Mouse (Mus musculus) cerebellum, adult 9-11 months (tissue): Measurements from ENCODE around the gene Clec1b.

Source experiments
- DNase-seq: peaks from one replicate; pipeline ENCODE4 v3.0.0; 2022

Clec1b gene

GRCm38 (mm10) chr6:129396997-129397396, at the start of gene Clec1b:
Clec1b (plus strand) TSS chr6:129397297.
- no peak for DNase-seq

- no peak for DNase-seq
Observed at GRCm38 (mm10) chr6:129349524-129350352, 47.4 kb upstream of the Clec1b start.

- DNase-seq: no peak
Observed at GRCm38 (mm10) chr6:129351091-129351490, 46.0 kb upstream of the Clec1b start.

DNA sequence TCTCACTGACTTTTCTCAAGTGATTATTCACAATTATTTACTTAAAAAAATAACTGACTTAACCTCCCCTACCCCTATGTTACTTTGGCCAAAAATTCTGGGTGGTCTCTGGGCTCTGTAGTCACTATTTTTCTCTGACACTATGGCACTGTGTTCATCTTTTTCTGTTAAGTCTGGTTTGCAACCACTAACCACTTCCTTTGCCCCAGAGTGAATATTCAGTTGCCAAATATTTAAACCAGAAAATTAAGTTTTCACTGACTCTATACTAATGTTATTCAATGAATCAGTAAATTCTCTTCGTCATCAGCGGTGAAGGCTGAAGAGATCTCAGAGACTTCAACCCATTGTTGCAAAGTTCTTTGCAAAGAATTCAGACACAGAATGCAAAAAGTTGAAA, 41.3 kb upstream of the Clec1b start:
- no peak for DNase-seq

GRCm38 (mm10) chr6:129356430-129356829, 40.7 kb upstream of the Clec1b start:
- DNase-seq: no peak

DNA sequence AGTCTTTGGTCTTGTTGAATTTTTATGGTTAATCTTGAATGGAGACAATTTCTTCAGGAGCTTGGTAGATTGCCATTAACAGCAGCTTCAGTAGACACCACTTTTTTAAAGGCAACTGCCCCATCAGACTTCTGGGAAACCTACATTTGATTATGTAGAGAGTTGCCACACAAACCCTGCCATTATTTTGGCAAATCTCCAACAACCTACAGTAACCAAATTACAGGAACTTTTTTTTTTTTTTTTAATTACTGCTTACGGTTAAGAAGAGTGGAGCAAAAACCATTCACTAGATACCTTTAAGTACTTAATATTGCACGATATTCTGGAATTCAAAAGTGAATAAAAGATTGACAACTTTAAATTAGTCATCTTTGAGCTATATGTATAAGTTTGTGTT, 37.6 kb upstream of the Clec1b start:
- DNase-seq: no peak

GRCm38 (mm10) chr6:129363942-129364341, 33.2 kb upstream of the Clec1b start:
- DNase-seq: no peak

DNA sequence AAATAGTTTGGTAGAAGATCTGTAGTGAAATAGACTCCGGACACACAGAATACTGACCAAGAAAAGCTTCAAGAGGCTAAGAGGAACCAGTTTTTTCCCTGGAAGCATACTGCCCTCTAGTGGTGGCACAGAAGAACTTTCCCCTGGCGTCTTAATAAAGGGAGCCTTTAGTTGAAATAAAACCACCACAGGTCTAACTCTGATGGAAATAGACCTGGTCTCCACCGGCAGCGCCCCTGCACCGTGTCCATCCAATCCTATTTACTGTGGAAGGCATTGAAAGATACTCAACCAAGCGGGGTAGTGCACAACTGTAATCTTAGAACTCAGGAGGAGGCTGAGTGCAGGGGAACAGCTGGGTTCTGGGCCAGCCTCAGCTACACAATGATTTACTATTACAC, 31.1 kb upstream of the Clec1b start:
- DNase-seq: peak; percentile 5

DNA sequence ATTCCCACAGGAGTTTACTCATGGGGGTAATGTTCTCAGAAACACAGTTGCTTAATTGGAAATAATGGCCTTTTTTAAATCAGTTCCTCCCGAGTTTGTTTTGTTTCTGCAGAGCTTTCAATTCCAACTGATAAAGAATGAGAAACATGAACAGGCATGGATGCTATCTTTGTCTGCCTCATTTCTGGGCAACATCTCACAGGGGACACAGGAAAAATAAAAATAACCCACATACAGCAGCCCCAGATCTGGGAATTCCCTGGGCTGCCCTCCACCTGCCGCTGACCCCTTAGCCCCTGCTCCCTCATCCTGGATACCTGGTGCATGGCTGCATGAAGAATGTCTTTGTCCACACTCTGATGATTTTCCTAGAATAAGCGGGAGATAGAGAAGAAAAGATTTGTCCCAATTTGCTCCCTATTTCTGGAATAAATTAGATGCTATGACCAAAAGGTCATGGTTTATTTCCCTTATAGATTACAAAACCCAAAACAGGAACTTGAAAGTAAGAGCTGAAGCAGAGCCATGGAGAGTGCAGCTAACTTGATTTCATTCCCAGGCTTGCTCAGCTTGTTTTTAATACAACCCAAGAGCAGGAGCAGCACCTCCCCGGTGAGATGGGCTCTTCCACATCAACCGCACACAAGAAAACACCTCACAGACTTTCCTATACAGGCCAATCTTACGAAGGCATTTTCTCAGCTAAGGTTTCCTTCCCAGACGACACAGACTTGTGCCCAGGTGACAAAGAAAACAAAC, 27.5 kb upstream of the Clec1b start:
- no peak for DNase-seq

DNA sequence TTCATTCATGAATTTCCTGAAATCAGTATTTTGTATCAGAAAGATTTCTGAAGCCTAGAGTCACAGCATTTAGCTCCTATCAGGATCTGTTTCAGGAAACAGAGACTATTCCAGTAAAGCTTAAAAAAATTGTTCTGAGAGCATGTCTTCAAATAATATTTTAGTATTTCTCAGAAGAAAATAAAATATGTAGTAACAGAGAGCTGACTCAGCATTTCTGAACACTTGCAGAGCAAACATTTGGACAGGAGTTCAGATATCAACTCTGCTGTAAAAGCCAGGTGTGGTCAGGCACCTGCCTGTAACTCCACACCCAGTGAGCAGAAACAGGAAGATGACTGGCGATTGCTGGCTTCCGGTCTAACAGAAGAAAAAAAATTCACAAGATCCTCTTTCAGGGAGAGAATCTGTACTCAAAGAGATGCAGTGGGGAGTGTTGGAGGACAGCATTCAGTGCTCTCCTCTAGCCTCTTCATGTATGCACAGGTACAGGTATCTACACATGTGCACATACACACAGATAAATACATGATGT, 22.1 kb upstream of the Clec1b start:
- no peak for DNase-seq

GRCm38 (mm10) chr6:129380454-129380853, 16.6 kb upstream of the Clec1b start:
- DNase-seq: no peak

- DNase-seq: no peak
Observed at GRCm38 (mm10) chr6:129381736-129382135, 15.4 kb upstream of the Clec1b start.

- no peak for DNase-seq
Observed at GRCm38 (mm10) chr6:129383466-129383865, 13.6 kb upstream of the Clec1b start.

- no peak for DNase-seq
Observed at GRCm38 (mm10) chr6:129385000-129385399, 12.1 kb upstream of the Clec1b start.

GRCm38 (mm10) chr6:129385774-129386173, 11.3 kb upstream of the Clec1b start, which contains the start of gene Clec12b:
Clec12b (minus strand) TSS chr6:129385874.
- no peak for DNase-seq

DNA sequence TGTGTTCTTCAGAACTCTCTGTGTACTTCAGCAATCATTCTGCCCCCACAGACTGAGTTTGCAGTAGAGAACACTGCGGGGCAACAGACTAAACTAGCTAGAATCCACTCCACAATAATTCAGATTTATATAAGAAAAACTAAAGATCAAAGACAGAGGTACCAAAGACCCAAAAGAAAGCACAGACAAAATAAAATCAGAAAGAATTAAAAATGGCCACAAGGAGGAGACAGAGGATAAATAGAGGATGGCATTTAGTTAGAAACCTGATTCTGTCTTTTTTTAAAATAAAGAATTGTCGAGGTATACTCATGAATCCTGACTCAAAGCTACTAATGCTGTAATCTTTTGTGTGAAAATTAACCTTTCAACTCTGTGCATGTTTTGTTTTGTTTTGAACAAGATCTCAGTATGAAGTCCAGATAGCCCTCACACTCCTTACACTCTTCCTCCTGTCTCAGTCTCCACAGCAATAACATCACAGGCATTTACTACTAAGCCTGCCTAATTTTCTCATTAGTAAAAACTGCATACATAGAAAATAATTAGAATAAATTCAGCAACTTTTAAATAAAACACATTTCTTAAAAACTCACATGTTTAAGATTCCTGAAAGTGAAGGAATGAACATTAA, 3.9 kb upstream of the Clec1b start:
- DNase-seq: no peak

DNA sequence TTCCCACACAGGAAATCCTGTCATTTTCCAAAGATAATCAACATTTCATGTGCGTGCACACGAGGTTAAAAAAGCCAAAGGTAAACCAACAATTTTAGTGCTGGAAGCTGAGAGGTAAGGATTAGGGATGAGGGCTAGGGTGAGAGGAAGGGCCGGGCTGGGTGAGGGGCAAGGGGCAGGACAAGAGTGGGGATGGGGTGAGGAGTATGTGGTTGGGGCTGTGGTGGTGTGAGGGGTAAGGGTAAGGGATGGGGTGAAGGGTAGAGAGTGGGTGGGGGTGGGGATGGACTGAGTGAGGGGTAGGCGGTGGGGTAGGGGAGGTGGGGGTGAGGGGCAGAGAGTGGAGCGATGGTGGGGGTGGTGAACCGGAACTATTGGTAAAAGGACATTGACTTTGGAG, 3.4 kb upstream of the Clec1b start:
- no peak for DNase-seq

DNA sequence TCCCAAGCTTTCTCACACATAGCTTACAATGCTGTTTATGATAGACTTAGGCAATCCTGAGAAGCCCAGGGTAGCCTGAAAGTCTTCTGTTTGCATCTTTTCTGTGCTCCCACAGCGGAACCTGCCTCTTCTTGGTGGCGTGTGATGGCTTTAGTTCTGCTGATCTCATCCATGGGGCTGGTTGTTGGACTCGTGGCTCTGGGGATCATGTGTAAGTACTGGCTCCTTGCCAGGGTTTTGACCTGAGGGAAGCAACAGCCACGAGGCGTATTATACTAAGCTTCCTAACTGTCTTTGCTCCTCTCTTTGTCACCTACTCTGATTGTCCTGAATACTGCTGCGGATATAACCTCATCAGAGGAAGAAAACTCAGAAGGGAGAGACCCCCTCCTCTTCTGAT, 2.8 kb downstream of the Clec1b start:
- DNase-seq: no peak

GRCm38 (mm10) chr6:129402404-129402803, 5.3 kb downstream of the Clec1b start:
- DNase-seq: no peak

DNA sequence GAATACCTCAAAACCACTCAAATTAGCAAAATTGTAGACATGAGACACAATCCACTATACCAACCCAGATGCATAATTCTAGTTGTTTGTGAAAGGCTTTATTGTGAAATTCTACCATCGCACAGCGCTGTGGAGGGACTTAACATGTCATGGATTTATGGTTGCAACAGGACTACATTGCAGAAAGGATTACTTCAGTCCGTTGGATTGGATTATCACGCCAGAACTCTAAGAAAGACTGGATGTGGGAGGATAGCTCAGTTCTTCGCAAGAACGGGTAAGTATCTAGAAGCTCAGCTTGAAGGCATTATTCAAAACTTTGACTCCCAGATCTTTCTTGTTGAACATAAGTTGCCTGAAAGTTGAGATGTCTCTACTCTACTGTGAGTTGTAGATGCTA, 6.3 kb downstream of the Clec1b start:
- DNase-seq: no peak

- no peak for DNase-seq
Observed at GRCm38 (mm10) chr6:129405999-129406398, 8.9 kb downstream of the Clec1b start.

GRCm38 (mm10) chr6:129407324-129407723, 10.2 kb downstream of the Clec1b start:
- DNase-seq: no peak

DNA sequence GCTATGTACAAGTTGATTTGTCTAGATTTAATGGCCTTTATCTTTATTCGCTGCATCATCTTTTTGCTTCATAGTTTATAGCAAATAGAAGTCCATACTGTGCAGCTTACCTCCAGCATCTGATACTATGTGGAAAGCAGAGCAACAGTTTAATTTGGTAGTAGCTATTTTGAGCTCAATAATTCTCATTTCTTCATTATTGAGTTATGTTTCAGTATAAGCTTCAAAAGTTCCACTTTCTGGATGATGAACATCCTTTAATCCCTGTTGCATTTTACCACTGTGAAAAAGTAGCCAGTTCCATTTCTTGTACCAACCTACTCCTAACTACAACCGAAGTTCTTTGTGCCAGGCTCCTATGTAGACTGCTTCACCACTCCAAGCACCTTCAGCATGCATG, 11.5 kb downstream of the Clec1b start, which contains the start of gene Clec9a:
Clec9a (plus strand) TSS at position 301 of the 400 bp plus-strand sequence.
- no peak for DNase-seq
